Mouse (Mus musculus): ENCODE measurements around the gene Tmem248. TPM values are rescaled to one million over a fixed set of nuclear protein-coding genes. Genes with fewer than 3 reads are reported as not detected.

Tmem248 gene
- 38.6 and 50.3 TPM in 2 replicates for polyA plus RNA-seq (2012; rRNA removed)

GRCm38 (mm10) chr5:130216781-130217180 lies at the start of gene Tmem248:
Gene Tmem248, plus strand, starts transcription at chr5:130217081.

GRCm38 (mm10) chr5:130171423-130171954 lies 45.4 kb upstream of the Tmem248 start, which contains the start of gene Rabgef1:
Gene Rabgef1, plus strand, starts transcription at chr5:130171798.

DNA sequence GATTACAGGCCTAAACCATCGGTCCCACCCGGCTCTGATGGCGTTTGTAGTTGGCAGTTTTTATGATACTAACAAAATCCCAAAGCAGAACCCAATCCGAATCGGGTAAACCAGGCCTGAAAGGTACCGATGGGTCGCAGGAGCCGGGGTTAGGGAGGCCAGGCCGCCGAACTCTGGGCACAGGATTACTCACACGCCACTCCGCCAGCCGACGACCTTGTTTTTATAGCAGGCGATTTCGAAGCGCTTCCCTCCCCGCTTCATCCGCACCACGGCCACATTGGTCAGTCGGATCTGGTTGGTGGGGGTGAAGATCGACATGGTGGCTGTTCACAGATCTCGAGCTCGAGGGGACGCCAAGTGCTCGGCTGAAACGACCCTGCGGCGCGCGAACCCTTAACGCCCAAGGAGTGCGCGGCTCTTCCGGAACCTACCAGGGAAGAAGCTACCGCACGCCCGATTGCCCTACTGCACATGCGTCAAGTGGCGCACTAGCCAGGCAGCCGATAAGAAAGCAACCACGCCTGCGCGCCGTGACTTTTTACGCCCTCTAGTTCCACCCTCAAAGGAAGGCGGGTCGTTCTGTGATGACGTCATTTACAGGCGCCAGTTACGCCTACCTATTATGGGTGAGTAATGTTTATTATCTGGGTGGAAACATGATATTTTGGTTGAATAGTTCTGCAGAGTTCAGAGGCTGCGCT lies 38.3 kb downstream of the Tmem248 start, which contains the start of the genes Sbds and Tyw1:
Gene Sbds, minus strand, starts transcription at position 514 of the 704 bp plus-strand sequence.
Gene Tyw1, plus strand, starts transcription at position 603 of the 704 bp plus-strand sequence.

Other genes starting within 250 kb of the Tmem248 start
- 42.7 and 61.5 TPM in 2 replicates for gene Gusb, start 214.0 kb upstream of the Tmem248 start, polyA plus RNA-seq (2012; rRNA removed)
- 80.0 and 109 TPM in 2 replicates for gene Asl, start 187.8 kb upstream of the Tmem248 start, polyA plus RNA-seq (2012; rRNA removed)
- 14.4 and 16.9 TPM in 2 replicates for gene Crcp, start 187.8 kb upstream of the Tmem248 start, polyA plus RNA-seq (2012; rRNA removed)
- 30.3 and 40.9 TPM in 2 replicates for gene Tpst1, start 143.8 kb upstream of the Tmem248 start, polyA plus RNA-seq (2012; rRNA removed)
- gene Kctd7, start 72.2 kb upstream of the Tmem248 start, polyA plus RNA-seq (2012; rRNA removed): 12.1 and 18.1 TPM in 2 replicates
- gene Rabgef1, start 45.3 kb upstream of the Tmem248 start, polyA plus RNA-seq (2012; rRNA removed): 16.7 and 25.9 TPM in 2 replicates
- gene Sbds, start 38.4 kb downstream of the Tmem248 start, polyA plus RNA-seq (2012; rRNA removed): 15.1 and 21.4 TPM in 2 replicates
- 12.6 and 14.7 TPM in 2 replicates for gene Tyw1, start 38.5 kb downstream of the Tmem248 start, polyA plus RNA-seq (2012; rRNA removed)
- 0.48 and 0.63 TPM in 2 replicates for gene Caln1, start 152.4 kb downstream of the Tmem248 start, polyA plus RNA-seq (2012; rRNA removed)
- gene A330070K13Rik, start 167.6 kb downstream of the Tmem248 start, polyA plus RNA-seq (2012; rRNA removed): not detected in 2 replicates